Mouse (Mus musculus): ENCODE data around the gene Wdr46. TPM values are rescaled to one million over a fixed set of nuclear protein-coding genes. Genes with fewer than 3 reads are reported as not detected.

Gene Wdr46
- total RNA-seq, 2 experiments from 2014 or later: 13.3 to 14.4 TPM

DNA sequence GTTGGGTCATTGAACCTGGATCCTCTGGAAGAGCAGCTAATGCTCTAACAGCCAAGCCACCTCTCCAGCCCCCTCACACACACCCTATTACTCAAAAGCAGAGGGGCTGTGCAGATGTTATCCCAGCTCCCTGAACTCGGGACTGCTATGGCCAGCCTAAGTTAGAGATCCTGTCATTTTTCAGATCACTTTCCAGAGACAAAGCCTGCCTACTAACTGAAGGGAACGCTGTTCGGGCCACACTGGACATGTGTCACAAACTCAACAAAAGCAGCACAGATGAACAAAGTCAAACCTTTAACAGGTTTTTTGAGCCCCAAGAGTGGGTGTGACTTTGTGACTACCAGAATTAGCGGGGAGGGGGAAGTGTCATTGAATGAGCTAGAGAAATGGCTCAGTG lies 12.4 kb downstream of the Wdr46 start:
- DNase-seq: no peak

GRCm38 (mm10) chr17:33953310-33953709 lies 12.8 kb downstream of the Wdr46 start:
- peak; percentile 4 for DNase-seq

GRCm38 (mm10) chr17:33953961-33954565 lies 13.6 kb downstream of the Wdr46 start:
- peak; percentile 5 for DNase-seq

- peak; percentile 7 for DNase-seq
Measured at GRCm38 (mm10) chr17:33954646-33955554, 14.4 kb downstream of the Wdr46 start.

DNA sequence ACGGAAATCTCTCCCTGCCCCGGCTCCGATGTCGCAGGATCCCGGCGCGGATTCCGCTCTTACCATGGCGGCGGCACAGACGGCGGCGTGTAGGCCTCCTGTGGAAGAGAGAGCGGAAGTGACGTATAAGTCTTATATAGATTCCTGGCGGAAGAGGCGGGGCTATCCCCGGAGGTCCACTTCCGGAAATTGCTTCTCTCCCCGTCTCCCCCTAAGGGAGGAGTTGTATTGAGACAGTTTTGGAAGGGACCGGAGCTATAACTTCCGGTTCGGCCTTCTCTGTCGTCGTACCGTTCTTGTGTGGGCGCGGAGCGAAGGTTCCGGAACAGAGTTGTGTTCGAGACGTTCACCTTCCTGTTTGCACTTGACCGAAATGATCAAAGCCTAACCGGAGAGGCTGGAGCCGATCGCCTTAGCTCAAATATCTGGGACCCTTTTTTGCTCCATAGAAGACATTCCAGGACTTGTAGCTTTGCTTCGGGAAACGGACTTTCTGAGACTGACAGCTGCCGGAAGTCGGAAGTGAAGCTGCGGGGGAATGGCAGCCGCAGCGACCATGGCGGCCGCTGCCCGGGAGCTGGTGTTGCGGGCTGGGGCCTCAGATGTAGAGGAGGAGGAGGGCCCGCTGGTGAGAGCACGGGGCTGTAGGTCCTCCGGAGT lies 15.2 kb downstream of the Wdr46 start, which contains the start of the genes Vps52 and Rps18:
TSS of gene Vps52 (plus strand) at position 258 of the 660 bp plus-strand sequence.
TSS of gene Rps18 (minus strand) at position 447 of the 660 bp plus-strand sequence.
- peak; percentile 97 for DNase-seq

DNA sequence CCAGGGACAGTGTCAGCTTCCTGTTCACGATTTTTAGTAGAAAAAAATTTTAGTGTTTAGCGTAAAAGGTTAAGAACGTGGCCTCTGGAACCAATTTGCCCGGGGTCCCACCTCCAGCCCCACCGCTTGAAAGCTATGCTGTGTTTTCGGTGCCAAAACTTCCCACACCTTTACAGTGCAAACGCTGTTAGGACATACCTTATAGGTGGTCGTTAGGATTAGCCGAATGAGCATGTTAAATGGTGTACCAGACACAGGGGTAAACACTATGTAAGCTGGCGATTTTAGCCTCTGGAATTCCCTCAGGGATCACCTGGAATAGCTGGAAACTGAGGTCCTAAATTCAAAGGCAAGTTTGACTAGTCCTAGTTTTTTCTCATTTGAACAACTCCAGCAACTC lies 15.9 kb downstream of the Wdr46 start:
- no peak for DNase-seq

DNA sequence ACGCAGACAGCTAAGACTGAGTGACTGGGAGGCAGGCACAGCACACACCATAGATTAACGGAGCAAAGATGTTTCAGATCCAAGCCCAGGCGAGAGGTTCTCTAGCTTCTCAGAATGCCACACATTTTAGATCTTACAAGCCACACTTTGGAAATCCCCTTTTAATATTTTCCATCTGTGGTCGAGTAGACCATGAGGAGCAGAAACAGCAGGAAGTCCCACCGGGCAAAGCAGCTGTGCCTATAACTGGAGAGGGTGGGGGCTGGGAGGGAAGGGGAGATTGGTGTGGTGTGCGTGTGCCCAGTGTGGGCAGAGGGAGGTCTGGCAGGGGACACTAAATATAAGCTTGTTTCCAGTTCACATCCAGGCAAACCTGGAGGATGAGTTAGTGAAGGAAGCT lies 17.0 kb downstream of the Wdr46 start:
- no peak for DNase-seq

- no peak for DNase-seq
Measured at GRCm38 (mm10) chr17:33958451-33958850, 18.0 kb downstream of the Wdr46 start.

DNA sequence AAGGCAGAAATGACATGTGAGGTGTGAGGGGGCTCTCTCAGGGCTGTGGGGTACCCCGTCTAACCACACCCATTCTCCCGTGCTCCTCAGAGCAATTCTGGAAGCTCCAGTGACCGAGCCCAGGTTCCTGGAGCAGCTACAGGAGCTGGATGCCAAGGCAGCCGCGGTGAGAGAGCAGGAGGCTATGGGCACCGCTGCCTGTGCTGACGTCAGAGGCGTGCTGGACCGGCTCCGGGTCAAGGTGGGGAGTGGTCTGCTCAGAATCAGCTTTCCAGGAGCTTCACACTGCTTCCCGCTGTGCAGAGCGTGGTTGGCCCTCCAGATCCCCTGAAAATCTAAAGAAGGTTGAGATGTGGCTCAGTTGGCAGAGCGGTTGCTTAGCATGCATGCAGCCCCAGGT lies 18.7 kb downstream of the Wdr46 start:
- DNase-seq: peak; percentile 4

DNA sequence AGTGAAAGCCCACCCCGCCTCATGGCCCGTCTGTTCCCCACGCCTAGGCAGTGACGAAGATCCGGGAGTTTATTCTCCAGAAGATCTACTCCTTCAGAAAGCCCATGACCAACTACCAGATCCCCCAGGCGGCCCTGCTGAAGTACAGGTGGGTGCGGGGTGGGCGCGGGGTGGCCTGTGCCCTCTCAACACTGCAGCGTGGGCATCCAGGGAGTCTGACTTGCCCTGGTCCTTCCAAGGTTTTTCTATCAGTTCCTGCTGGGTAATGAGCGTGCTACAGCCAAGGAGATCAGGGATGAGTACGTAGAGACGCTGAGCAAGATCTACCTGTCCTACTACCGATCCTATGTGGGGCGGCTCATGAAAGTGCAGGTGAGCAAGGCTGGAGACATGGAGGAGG lies 19.5 kb downstream of the Wdr46 start:
- peak; percentile 4 for DNase-seq

DNA sequence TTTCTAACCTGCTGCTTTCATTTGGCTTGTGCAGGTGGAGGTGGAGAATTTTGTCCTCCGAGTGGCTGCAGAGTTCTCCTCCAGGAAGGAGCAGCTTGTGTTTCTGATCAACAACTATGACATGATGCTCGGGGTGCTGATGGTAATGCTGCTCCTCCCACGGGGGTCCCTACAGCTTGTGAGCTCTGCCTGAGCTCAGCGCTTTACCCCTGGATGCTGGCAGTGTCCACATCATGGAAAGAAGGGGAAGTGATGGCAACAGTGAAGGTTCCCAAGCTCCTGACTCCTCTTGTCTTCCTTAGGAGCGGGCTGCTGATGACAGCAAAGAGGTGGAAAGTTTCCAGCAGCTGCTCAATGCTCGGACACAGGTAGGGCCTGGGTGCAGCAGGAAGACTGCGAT lies 22.4 kb downstream of the Wdr46 start:
- DNase-seq: no peak

GRCm38 (mm10) chr17:33965082-33965845 lies 24.8 kb downstream of the Wdr46 start:
- DNase-seq: no peak

- DNase-seq: no peak
Measured at GRCm38 (mm10) chr17:33965846-33966550, 25.5 kb downstream of the Wdr46 start.

DNA sequence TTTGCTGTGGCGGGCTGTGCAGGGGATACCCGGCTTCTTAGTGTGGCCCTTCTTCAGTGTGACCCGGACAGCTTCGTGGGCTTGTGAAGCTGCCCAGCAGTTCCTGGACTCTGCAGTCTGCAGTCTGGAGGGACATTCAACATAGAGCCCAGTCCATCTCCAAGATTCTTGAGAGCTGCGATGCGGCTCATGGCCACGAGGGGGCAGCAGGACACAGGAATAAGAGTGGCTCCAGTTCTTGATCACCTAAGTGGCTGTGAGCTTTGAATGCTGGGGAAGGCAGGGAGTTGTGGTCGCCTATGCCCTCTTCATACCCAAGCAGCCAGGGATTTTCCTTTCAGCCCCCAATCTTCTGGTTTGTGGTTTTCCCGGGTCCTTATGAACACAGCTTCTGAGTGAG lies 28.0 kb downstream of the Wdr46 start:
- peak; percentile 84 for DNase-seq

GRCm38 (mm10) chr17:33968927-33969326 lies 28.5 kb downstream of the Wdr46 start:
- no peak for DNase-seq

DNA sequence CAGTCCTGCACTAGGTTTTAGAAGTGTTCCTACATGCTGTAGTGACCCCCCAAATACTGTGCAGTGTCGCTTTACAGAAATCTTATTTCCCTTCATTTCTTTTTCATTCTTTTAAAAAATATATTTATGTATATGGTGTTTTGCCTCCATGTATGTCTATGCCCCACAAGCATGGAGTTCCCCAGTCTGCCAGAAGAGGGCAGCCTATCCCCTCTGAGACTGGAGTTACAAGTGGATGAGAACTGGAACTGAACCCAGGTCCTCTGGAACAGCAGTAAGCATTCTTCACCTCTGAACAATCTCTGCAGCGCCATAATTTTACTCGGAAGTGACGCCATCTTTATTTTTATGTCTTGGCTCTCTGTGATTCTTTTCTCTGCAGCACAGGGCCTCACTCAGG lies 28.9 kb downstream of the Wdr46 start:
- no peak for DNase-seq

DNA sequence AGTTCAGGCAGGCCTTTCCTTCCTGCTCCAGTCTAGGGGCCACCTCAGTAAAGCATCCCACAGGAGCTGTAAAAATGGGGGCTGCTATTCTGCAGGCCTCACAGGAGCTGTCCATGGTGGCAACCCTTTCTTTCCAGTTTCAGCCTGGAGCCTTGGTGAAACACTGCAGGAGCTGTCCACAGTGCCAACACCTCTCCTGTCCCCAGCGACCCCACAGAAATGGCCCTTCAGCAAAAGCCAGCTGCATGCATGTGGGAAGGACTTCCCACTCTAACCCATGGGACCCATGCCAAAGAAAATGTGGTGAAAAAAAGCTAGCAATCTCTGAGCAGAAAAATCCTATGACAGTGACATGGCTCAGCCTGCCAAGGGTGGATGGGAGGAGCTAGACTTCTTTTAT lies 32.2 kb downstream of the Wdr46 start:
- DNase-seq: peak; percentile 72

GRCm38 (mm10) chr17:33973572-33973971 lies 33.1 kb downstream of the Wdr46 start:
- DNase-seq: no peak

- DNase-seq: no peak
Measured at GRCm38 (mm10) chr17:33977861-33978557, 37.5 kb downstream of the Wdr46 start.

DNA sequence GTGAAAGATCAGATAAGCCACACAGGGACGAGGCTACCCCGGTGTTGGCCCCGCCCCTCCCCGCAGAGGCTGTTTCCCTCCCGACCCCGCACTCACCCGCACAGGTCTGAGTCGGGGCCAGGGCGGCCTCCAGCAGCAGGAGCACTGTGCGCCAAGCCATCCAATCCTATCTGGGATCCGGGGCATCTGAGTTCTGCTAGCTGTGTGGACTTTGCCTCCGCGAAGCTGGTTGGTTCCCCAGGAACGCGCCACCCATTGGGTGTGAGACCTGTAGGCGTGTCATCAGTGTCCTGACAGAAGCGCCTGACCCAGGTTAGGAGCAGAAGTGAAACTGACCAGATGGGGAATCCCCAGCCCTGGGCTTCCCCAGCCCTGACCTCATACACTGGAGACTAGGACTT lies 38.2 kb downstream of the Wdr46 start:
- peak; percentile 69 for DNase-seq

GRCm38 (mm10) chr17:33979512-33980050 lies 39.1 kb downstream of the Wdr46 start:
- no peak for DNase-seq
